Mouse (Mus musculus) forebrain, embryonic 11.5 days (tissue): Measurements from ENCODE around the gene Sectm1a. TPM values are rescaled to one million over a fixed set of nuclear protein-coding genes. Genes with fewer than 3 reads are reported as not detected.

Experiments used
- ATAC-seq: fragments of 200-750 bp; cut with Nextera tagmentation; replicated peaks from 2 replicates; pipeline ENCODE4 v1.8.0; 2017; ENCODE audit warnings: moderate TSS enrichment; ENCODE audit not compliant: low FRiP score
- DNase-seq: peaks from one replicate; pipeline ENCODE4 v3.0.0-alpha.2; 2017; ENCODE audit warnings: low spot score
- H3K27ac ChIP-seq: fragments of 300-500 bp; sonication (generic); 2 replicates; pipeline ENCODE4 v1.5.1; 2014; ENCODE audit warnings: low read depth, low read length
- H3K27me3 ChIP-seq: fragments of 300-500 bp; sonication (generic); 2 replicates; pipeline ENCODE4 v1.6.1; 2014; ENCODE audit warnings: mild to moderate bottlenecking, low read length, mixed read lengths; ENCODE audit not compliant: control insufficient read depth, insufficient read depth
- H3K36me3 ChIP-seq: fragments of 300-500 bp; sonication (generic); 2 replicates; pipeline ENCODE4 v1.6.1; 2014; ENCODE audit warnings: mild to moderate bottlenecking, low read length, moderate library complexity, mixed read lengths; ENCODE audit not compliant: control insufficient read depth, insufficient read depth
- H3K4me1 ChIP-seq: fragments of 300-500 bp; sonication (generic); replicated peaks from 2 replicates; pipeline ENCODE4 v1.6.1; 2014; ENCODE audit warnings: low read length, mixed read lengths; ENCODE audit not compliant: control insufficient read depth, insufficient read depth
- H3K4me2 ChIP-seq: fragments of 300-500 bp; sonication (generic); 2 replicates; pipeline ENCODE4 v1.6.1; 2014; ENCODE audit warnings: low read depth, mild to moderate bottlenecking, low read length, moderate library complexity, mixed read lengths; ENCODE audit not compliant: severe bottlenecking
- H3K4me3 ChIP-seq: fragments of 300-500 bp; sonication (generic); 2 replicates; pipeline ENCODE4 v1.5.1; 2014; ENCODE audit warnings: low read depth, low read length
- H3K9ac ChIP-seq: fragments of 300-500 bp; sonication (generic); 2 replicates; pipeline ENCODE4 v1.6.1; 2014; ENCODE audit warnings: low read length
- H3K9me3 ChIP-seq: fragments of 300-500 bp; sonication (generic); 2 replicates; pipeline ENCODE4 v1.6.1; 2016; ENCODE audit warnings: low read length, mixed read lengths; ENCODE audit not compliant: control insufficient read depth
- WGBS: fragments of 180-500 bp; shearing (Covaris S2); extraction: QIAGEN DNeasy Blood & Tissue Kit; methylation state at CpG from one replicate; pipeline ENCODE4 v1.1.7; 2014; 5-methylcytosine and 5-hydroxymethylcytosine counted together
- polyA plus RNA-seq: library from polyadenylated mRNA; unstranded; fragments of >200 nt; fragmentation: Nextera tagmentation; extraction: Ambion mirVana; gene quantifications from 2 replicates; pipeline ENCODE4 v1.2.1, GENCODE M21; 2014

The Sectm1a gene
- polyA plus RNA-seq, result not detected in 2 replicates

DNA sequence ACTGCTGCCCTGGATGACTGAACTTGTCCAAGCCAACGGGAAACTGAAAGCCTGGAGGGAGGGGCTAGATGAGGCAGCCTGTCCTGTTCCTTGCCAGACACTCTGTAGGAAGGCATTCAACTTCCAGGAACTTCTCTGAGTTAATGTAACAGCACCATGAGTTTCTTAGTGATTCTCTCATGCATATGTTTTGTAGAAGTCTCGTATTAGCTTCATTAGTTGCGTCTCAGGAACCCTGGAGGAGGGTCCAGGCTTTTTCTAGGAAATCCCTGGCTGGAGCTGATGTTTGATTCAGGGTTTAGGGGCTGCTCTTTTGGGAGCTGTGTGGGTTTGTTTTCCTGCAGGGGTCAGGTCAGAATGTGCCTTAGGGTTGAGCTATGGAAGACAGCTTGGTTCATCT lies at the start of gene Sectm1a:
Gene Sectm1a (minus strand): TSS at position 101 of the 400 bp plus-strand sequence.
- H3K27me3 ChIP-seq, result no peaks in the 10 kb centered on the region
- no peak within 1 kb of the TSS for H3K9ac ChIP-seq
- WGBS, result 77% methylated on average over 3 of the region's 3 CpGs
- ATAC-seq (no peak), DNase-seq (no peak)
- H3K9me3 ChIP-seq, result no peaks in the 10 kb centered on the region
- no peaks in the 10 kb centered on the region for H3K36me3 ChIP-seq
- no peak within 1 kb of the TSS for H3K27ac ChIP-seq
- no peak within 1 kb of the TSS for H3K4me2 ChIP-seq
- no peaks in the 10 kb centered on the region for H3K4me1 ChIP-seq
- H3K4me3 ChIP-seq, result no peak within 1 kb of the TSS

DNA sequence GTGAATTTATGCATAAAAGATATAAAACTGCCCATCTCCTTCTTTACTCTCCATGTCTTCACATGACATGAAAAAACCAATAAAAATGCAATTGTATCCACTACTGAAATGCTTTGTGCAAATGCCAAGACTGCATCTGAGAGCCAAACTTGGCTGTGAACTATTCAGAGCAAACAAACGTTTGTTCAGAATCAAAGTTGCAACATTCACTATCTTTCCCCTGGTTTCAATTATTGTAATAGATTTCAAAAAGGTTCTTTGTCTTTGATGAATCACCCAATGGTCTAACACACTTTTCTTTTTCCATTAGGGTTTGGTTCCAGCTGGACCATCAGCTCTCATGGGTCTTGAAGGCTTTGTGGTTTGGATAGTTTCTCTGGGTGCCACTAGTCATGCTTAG lies 48.6 kb upstream of the Sectm1a start:
- 71% methylated on average over 1 of the region's 1 CpGs for WGBS
- Histone ChIP-seq H3K9me3 (no peaks in the 10 kb centered on the region), H3K4me3 (no peak overlapping the region), H3K4me2 (no peak overlapping the region), H3K27ac (no peak overlapping the region), H3K9ac (no peak overlapping the region), H3K36me3 (no peaks in the 10 kb centered on the region), H3K27me3 (no peaks in the 10 kb centered on the region), H3K4me1 (no peaks in the 10 kb centered on the region)
- DNase-seq, result no peak
- ATAC-seq, result no peak

DNA sequence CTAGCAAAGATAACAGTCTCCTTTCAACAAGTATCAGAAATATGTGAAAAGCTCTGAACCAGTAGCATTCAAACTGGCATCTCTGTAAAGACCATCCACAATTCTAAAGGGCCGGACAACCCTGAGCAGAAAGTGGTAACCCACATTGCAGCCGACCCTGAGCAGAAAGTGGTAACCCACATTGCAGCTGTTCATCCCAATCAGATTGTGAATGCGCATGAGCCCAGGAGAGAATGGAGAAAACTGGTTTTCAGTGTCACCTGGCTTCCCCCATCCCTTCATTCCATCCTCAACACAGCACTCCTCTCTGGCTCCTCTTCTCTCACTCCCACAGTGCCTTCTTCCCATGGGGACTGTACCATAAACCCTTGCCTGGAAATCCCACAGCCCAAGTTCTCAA lies 46.4 kb upstream of the Sectm1a start:
- H3K4me2 ChIP-seq, result no peak overlapping the region
- no peaks in the 10 kb centered on the region for H3K9me3 ChIP-seq
- H3K4me1 ChIP-seq, result no peaks in the 10 kb centered on the region
- DNase-seq (no peak), ATAC-seq (no peak)
- no peak overlapping the region for H3K27ac ChIP-seq
- WGBS, result 86% methylated on average over 3 of the region's 3 CpGs
- H3K9ac ChIP-seq, result no peak overlapping the region
- H3K4me3 ChIP-seq, result no peak overlapping the region
- H3K27me3 ChIP-seq, result no peaks in the 10 kb centered on the region
- H3K36me3 ChIP-seq, result no peaks in the 10 kb centered on the region

DNA sequence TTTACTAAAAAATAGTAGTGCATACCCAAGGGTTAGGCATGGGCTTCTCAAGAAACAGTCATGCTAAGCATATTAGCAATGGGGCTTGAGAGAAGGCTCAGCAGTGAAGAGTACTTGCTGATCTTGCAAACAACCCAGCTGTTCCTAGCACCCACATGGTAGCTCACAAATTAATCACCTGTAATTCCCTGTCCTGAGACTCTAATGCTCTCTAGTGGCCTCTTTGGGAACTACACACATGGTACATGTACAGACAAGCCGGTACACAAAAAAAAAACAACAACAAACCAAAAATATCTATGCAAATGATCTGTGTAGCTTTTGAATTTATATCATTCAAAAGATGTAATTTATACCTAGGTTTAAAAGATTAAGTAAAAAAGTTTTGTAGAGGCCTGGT lies 45.4 kb upstream of the Sectm1a start:
- Histone ChIP-seq H3K4me3 (no peak overlapping the region), H3K9me3 (no peaks in the 10 kb centered on the region), H3K36me3 (no peaks in the 10 kb centered on the region), H3K4me2 (no peak overlapping the region), H3K4me1 (no peaks in the 10 kb centered on the region), H3K27ac (no peak overlapping the region), H3K9ac (no peak overlapping the region), H3K27me3 (no peaks in the 10 kb centered on the region)
- WGBS, result 76% methylated on average over 1 of the region's 1 CpGs
- no peak for DNase-seq
- ATAC-seq, result no peak

DNA sequence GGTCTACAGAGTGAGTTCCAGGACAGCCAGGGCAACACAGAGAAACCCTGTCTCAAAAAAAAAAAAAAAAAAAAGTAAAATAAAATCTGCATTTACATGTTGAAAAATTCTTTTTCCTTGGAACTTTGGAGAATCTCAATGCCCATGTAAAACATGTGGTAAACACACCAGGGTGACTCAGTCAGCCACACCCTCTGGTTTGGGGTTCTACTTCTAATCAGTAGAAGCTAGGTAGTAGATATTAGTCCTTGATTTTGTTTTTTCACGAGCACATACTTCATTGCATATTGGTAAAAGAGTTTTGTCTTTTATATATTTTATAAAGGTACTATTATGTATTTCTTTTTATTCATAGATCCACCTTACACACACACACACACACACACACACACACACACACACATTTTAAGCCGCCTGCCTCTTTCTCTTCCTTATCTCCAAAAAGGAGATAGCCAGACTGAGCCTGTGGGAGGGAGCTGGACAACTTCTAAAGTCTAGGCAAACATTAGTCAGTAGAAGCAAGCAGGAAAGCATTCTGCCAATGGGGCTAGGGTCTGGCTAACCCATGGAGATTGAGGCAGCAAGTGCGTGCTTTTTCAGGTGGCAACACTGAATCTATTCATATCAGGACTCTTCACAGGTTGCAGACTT lies 44.6 kb upstream of the Sectm1a start:
- no peaks in the 10 kb centered on the region for H3K9me3 ChIP-seq
- H3K4me2 ChIP-seq, result no peak overlapping the region
- H3K27ac ChIP-seq, result no peak overlapping the region
- H3K4me1 ChIP-seq, result no peaks in the 10 kb centered on the region
- H3K4me3 ChIP-seq, result no peak overlapping the region
- 87% methylated on average over 3 of the region's 3 CpGs for WGBS
- no peak for ATAC-seq
- no peaks in the 10 kb centered on the region for H3K27me3 ChIP-seq
- DNase-seq, result no peak
- no peak overlapping the region for H3K9ac ChIP-seq
- H3K36me3 ChIP-seq, result no peaks in the 10 kb centered on the region

DNA sequence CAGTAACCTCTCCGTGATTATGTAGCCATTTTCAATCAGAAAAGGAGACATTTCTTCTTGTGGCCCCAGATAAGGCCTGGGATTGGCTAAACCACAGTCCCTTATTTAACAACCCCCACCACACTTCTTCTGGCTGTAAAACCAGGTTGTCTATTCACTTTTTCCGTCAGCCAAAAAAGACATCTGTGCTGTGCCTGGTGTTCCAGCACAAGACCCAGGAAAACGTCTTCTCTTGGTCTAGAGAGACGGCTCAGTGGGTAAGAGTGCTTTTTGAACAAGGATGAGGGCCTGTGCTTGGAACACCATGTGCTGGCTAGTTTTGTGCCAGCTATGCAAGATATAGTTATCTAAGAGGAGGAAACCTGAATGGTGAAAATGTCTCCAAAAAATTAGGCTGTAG lies 42.4 kb upstream of the Sectm1a start:
- ATAC-seq, result no peak

DNA sequence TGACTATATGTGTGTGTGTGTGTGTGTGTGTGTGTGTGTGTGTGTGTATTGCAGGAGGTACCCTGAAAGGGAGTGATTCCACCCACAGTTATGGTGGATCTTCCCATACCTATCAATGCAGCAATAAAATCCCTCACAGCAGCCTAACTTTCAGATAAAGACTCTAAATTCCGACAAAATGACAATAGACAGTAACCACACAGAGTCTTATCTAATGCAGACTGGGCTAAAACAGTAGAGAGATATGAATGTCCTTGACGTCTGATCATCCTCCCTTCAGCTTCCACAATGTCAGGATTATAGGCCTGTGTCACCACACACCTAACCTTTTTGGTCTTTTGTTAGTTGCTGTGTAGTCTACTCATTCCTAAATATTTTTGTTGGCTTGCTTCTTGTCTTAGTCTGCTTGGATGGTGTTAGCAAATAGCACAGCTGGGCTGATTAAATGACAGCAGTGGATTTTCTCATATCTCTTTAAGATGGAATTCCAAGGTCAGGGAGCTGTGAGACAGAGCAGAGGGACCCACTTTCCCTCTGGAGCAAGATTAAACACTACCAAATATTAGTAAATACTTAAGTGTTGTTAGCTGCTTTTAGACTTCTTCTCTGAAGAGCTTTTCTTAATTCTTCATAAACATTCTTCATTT lies 41.1 kb upstream of the Sectm1a start:
- H3K9ac ChIP-seq, result no peak overlapping the region
- WGBS, result 83% methylated on average over 2 of the region's 2 CpGs

More for the DNA sequence above, 42.4 kb upstream of the Sectm1a start:
- Histone ChIP-seq H3K27me3 (no peaks in the 10 kb centered on the region), H3K9ac (no peak overlapping the region), H3K4me2 (no peak overlapping the region), H3K4me3 (no peak overlapping the region), H3K36me3 (no peaks in the 10 kb centered on the region), H3K9me3 (no peaks in the 10 kb centered on the region), H3K4me1 (no peaks in the 10 kb centered on the region), H3K27ac (no peak overlapping the region)
- WGBS, result 91% methylated on average over 4 of the region's 4 CpGs
- DNase-seq, result no peak

DNA sequence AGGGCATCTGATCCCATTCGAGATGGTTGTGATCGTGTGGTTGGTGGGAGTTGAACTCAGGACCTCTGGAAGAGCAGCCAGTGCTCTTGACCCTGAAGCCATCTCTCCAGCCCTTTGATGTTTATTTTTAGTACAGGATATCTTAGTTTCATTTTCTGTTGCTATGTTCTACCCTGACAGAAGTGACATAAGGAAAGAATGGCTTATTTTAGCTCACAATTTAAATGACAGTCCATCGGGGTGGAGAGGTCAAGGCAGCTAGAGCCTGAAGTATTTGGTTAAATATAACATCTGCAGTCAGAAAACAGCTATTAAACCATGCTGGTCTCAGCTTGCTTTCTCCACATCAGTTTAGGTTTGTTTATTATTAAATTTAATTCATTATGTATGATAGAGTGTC lies 40.1 kb upstream of the Sectm1a start:
- ATAC-seq (no peak), DNase-seq (no peak)
- H3K4me3 ChIP-seq, result no peak overlapping the region
- no peaks in the 10 kb centered on the region for H3K9me3 ChIP-seq
- H3K4me2 ChIP-seq, result no peak overlapping the region
- H3K27me3 ChIP-seq, result no peaks in the 10 kb centered on the region
- no peaks in the 10 kb centered on the region for H3K4me1 ChIP-seq
- no peak overlapping the region for H3K27ac ChIP-seq
- no peaks in the 10 kb centered on the region for H3K36me3 ChIP-seq
- no peak overlapping the region for H3K9ac ChIP-seq
- whole genome bisulfite sequencing, result 86% methylated on average over 3 of the region's 3 CpGs

More for the DNA sequence above, 41.1 kb upstream of the Sectm1a start:
- no peak overlapping the region for H3K4me2 ChIP-seq
- H3K4me1 ChIP-seq, result no peaks in the 10 kb centered on the region
- no peaks in the 10 kb centered on the region for H3K27me3 ChIP-seq
- DNase-seq, result no peak
- H3K27ac ChIP-seq, result no peak overlapping the region
- no peak for ATAC-seq
- no peaks in the 10 kb centered on the region for H3K36me3 ChIP-seq
- H3K9me3 ChIP-seq, result no peaks in the 10 kb centered on the region
- no peak overlapping the region for H3K4me3 ChIP-seq

DNA sequence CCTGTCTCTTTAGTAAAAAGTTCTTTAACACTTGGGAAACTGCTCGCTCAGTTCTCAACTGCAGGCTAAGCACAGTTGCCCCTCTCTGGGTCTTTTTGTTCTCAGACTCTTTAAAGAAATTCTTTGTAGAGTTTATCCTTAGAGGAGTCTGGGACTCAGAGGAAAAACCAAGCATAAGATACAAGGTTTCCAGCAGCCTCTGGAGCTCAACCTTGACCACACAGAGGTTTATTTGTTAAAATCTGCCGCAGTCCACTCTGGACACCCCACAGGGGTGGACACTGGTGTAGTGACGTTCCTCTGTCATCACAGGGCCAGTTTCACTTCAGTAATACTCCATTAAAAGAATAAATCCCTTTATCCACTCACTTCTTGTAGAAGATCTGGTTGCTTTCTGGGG lies 37.6 kb upstream of the Sectm1a start, which contains the start of gene Tex19.2:
Gene Tex19.2 (minus strand): TSS at position 101 of the 400 bp plus-strand sequence.
- Histone ChIP-seq H3K4me2 (no peak within 1 kb of the TSS), H3K27me3 (no peaks in the 10 kb centered on the region), H3K36me3 (no peaks in the 10 kb centered on the region), H3K4me3 (no peak within 1 kb of the TSS), H3K4me1 (no peaks in the 10 kb centered on the region), H3K9me3 (no peaks in the 10 kb centered on the region), H3K27ac (no peak within 1 kb of the TSS), H3K9ac (no peak within 1 kb of the TSS)
- ATAC-seq (no peak), DNase-seq (no peak)
- 47% methylated on average over 3 of the region's 3 CpGs for WGBS
